Mouse (Mus musculus): ENCODE results near the gene Eif4a2.
"Not testable (repeated sequence)": the region's sequence is repeated elsewhere in the genome, so short reads cannot be mapped to it uniquely, and the experiment has no call there.

DNA sequence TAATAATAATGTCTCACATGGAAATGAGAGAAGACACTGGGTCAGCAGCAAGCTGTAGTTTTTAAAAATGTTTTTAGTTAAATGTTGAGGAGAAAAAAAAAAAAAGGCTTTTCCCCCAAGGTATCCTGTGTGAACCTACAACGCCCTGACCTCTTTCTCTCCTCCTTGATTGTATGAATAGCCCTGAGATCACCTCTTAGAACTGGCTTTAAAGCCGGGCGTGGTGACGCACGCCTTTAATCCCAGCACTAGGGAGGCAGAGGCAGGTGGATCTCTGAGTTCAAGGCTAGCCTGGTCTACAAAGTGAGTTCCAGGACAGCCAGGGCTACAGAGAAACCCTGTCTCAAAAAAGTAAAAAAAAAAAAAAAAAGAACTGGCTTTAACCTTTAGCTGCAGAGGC lies 11.7 kb upstream of the Eif4a2 start:
- TF ChIP-seq CTCF (IDR thresholded peaks at IDR 0.05; ENCODE audit: control insufficient read depth, insufficient read depth, insufficient replicate concordance, low read depth, low read length); POLR2A (IDR thresholded peaks at IDR 0.05; ENCODE audit: control insufficient read depth, low read depth, low read length): not testable (repeated sequence)

Measured in testis, adult 2 months (tissue).